Mouse (Mus musculus) stomach, postnatal 0 days (tissue): ENCODE measurements at regions not wholly inside any gene's neighbourhood (a gene's known extent, or its start where the extent isn't known, plus 50 kb on each side); places are given as distances from the start of the nearest gene placed in this dataset.

Experiments used
- CTCF ChIP-seq: IDR thresholded peaks from 2 replicates; pipeline ENCODE4 v1.5.1; 2016; ENCODE audit warnings: antibody characterized with exemption, low read depth, mild to moderate bottlenecking, moderate library complexity
- EP300 ChIP-seq: optimal IDR thresholded peaks from 2 replicates; pipeline ENCODE3; 2016; ENCODE audit warnings: antibody characterized with exemption

GRCm38 (mm10) chr5:138922116-138922515, 75.1 kb downstream of the Pdgfa start:
- TF ChIP-seq CTCF = no peak
- no peak for TF ChIP-seq EP300
